Mouse (Mus musculus) cerebellum, adult 8-10 months (tissue): ENCODE results near the gene 9530002B09Rik.

Experiments
- DNase-seq: peaks from one replicate; pipeline ENCODE4 v3.0.0; 2022

The 9530002B09Rik gene

GRCm38 (mm10) chr4:122688975-122689374 is at the start of gene 9530002B09Rik:
Gene 9530002B09Rik (plus strand): TSS chr4:122689275.
- DNase-seq = no peak
